Mouse (Mus musculus) cortical plate, adult 2 months (tissue): ENCODE measurements around the gene Arhgap6.

ENCODE experiments used
- CTCF ChIP-seq: fragments of 200-500 bp; IDR thresholded peaks from 2 replicates; pipeline ENCODE4 v1.5.1; 2011; ENCODE audit warnings: mild to moderate bottlenecking, control low read depth, low read length; ENCODE audit not compliant: insufficient read depth; ENCODE audit errors: extremely low read depth
- POLR2A ChIP-seq: fragments of 200-500 bp; IDR thresholded peaks from 2 replicates; pipeline ENCODE4 v1.6.1; 2011; ENCODE audit warnings: mild to moderate bottlenecking, low read length, control low read depth; ENCODE audit not compliant: insufficient read depth; ENCODE audit errors: extremely low read depth

DNA sequence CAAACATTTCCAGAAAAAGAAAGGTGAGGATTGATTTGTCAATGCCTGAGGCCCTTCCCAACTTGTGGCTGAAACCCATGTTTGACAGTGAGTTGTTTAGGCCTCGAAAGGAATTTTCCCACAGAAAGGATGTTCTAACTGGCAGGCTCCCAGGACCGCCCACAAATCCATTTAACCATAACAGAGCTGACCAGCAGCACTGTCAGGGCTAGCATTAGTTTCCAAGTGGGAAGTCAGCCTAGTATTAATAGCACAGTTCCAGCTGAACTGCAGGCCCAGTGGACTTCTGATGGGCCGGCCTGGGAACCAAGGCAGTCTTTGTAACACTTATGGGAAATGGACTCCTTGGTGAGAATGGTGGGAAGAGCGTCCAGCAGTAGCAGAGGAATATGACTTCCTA is 317.8 kb downstream of the Arhgap6 start:
- TF ChIP-seq CTCF (no peak), POLR2A (no peak)
